In the genomic region with DNA sequence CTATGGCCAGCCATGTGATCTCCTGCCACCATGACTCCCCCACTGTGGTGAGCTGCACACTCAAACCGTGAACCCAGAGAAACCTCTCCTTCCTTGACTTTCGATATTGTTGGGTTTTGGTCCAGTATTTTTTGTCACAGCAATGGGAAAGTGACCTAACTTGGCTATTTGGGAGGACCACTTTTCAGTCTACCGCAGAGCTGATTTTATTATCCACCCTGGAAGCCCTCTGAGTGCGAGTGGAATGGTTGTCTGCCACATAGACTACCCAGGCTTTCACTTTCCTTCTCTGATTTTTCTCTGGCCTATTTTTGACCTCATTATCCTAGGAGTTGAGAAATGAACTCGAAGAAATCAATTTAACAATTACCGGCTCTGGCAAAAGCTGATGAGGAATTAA, we compare ENCODE assay signal across 34 mouse cellular contexts.
"Had no signal": no experiment of that assay in that cellular context is flagged by ENCODE, and none has a peak within 500 bp of the region (broad histone marks: within the 10 kb centered on the region; RNA-seq: fewer than 3 reads in every experiment).

No protein-coding gene starts in this region.

- H3K4me2 ChIP-seq: heart, embryonic 12.5 days; heart, embryonic 13.5 days; heart, embryonic 15.5 days; hindbrain, embryonic 12.5 days; hindbrain, embryonic 13.5 days; hindbrain, embryonic 14.5 days; hindbrain, embryonic 15.5 days; intestine, embryonic 15.5 days; kidney, embryonic 15.5 days had no signal

- H3K4me3 ChIP-seq: heart, embryonic 12.5 days; heart, embryonic 13.5 days; heart, embryonic 15.5 days; hindbrain, embryonic 10.5 days; hindbrain, embryonic 12.5 days; hindbrain, embryonic 13.5 days; hindbrain, embryonic 15.5 days; intestine, embryonic 15.5 days; kidney, embryonic 15.5 days; layer of hippocampus, adult 2 months; left cerebral cortex, adult 2 months had no signal

- H3K36me3 ChIP-seq: heart, embryonic 12.5 days; heart, embryonic 13.5 days; heart, embryonic 15.5 days; hindbrain, embryonic 10.5 days; hindbrain, embryonic 12.5 days; hindbrain, embryonic 13.5 days; hindbrain, embryonic 15.5 days; intestine, embryonic 15.5 days; kidney, embryonic 15.5 days had no signal

- H3K9ac ChIP-seq: heart, embryonic 12.5 days; heart, embryonic 13.5 days; heart, embryonic 15.5 days; hindbrain, embryonic 12.5 days; hindbrain, embryonic 13.5 days; hindbrain, embryonic 14.5 days; hindbrain, embryonic 15.5 days; intestine, embryonic 15.5 days; kidney, embryonic 15.5 days had no signal

- DNase-seq: heart, postnatal 10 days; heart, postnatal 14 days; heart, postnatal 36 days; heart, postnatal 4 days; kidney, adult 11 months; kidney, adult 18-20 months; kidney, adult 2 months; kidney, adult 8-10 months; kidney, adult 9 months; kidney, postnatal 10 days; kidney, postnatal 14 days; kidney, postnatal 25 days; kidney, postnatal 36 days; kidney, postnatal 4 days; layer of hippocampus, adult 9-11 months; layer of hippocampus, postnatal 36 days had no signal

- H3K27me3 ChIP-seq: heart, embryonic 12.5 days; heart, embryonic 13.5 days; heart, embryonic 15.5 days; hindbrain, embryonic 12.5 days; hindbrain, embryonic 13.5 days; hindbrain, embryonic 15.5 days; intestine, embryonic 15.5 days; kidney, embryonic 15.5 days had no signal

- H3K4me1 ChIP-seq: heart, embryonic 12.5 days; heart, embryonic 13.5 days had no signal

- H3K9me3 ChIP-seq: heart, embryonic 15.5 days; hindbrain, embryonic 13.5 days; hindbrain, embryonic 15.5 days; intestine, embryonic 15.5 days; kidney, embryonic 15.5 days had no signal

- ATAC-seq: hindbrain, embryonic 16.5 days; hindbrain, postnatal 0 days; inflammation-experienced regulatory T-cells, adult 6 months; intestine, embryonic 15.5 days; intestine, embryonic 16.5 days; intestine, postnatal 0 days had no signal

- H3K27ac ChIP-seq: heart, embryonic 13.5 days; heart, embryonic 15.5 days; hindbrain, embryonic 10.5 days; hindbrain, embryonic 12.5 days; hindbrain, embryonic 13.5 days; hindbrain, embryonic 14.5 days; hindbrain, embryonic 15.5 days; hindbrain, postnatal 0 days; intestine, embryonic 15.5 days; kidney, embryonic 15.5 days; kidney, postnatal 0 days; layer of hippocampus, adult 2 months; left cerebral cortex, adult 2 months had no signal
